Mouse (Mus musculus) limb, embryonic 15.5 days (tissue): ENCODE measurements around the gene Olfr467. TPM values are rescaled to one million over a fixed set of nuclear protein-coding genes. Genes with fewer than 3 reads are reported as not detected.

Experiments used
- polyA plus RNA-seq: library from polyadenylated mRNA; unstranded; fragments of >200 nt; fragmentation: Nextera tagmentation; extraction: Ambion mirVana; gene quantifications from 2 replicates; pipeline ENCODE4 v1.2.1, GENCODE M21; 2015

Gene Olfr467
- polyA plus RNA-seq, 1 experiment from 2014 or later: not detected

Other genes with a start within 250 kb of the Olfr467 start
- gene Olfml1, start 244.8 kb upstream of the Olfr467 start, polyA plus RNA-seq: 36.3 and 37.9 TPM in 2 replicates
- 18.2 and 21.2 TPM in 2 replicates for gene Ppfibp2, start 217.1 kb upstream of the Olfr467 start, polyA plus RNA-seq
- not detected in 2 replicates for gene 5330417H12Rik, start 187.1 kb upstream of the Olfr467 start, polyA plus RNA-seq
- gene Cyb5r2, start 54.2 kb upstream of the Olfr467 start, polyA plus RNA-seq: 0.42 and 0.46 TPM in 2 replicates
- gene Ovch2, start 11.1 kb upstream of the Olfr467 start, polyA plus RNA-seq: not detected in 2 replicates
- not detected in 2 replicates for gene Olfr469, start 13.3 kb downstream of the Olfr467 start, polyA plus RNA-seq
- gene Olfr470, start 35.2 kb downstream of the Olfr467 start, polyA plus RNA-seq: not detected in 2 replicates
- not detected in 2 replicates for gene Olfr472, start 85.6 kb downstream of the Olfr467 start, polyA plus RNA-seq
- not detected in 2 replicates for gene Olfr473, start 118.2 kb downstream of the Olfr467 start, polyA plus RNA-seq
- not detected in 2 replicates for gene Olfr474, start 142.4 kb downstream of the Olfr467 start, polyA plus RNA-seq
- not detected in 2 replicates for gene Olfr476, start 152.5 kb downstream of the Olfr467 start, polyA plus RNA-seq
- not detected in 2 replicates for gene Olfr477, start 174.4 kb downstream of the Olfr467 start, polyA plus RNA-seq
- gene Olfr478, start 221.7 kb downstream of the Olfr467 start, polyA plus RNA-seq: not detected in 2 replicates
- not detected in 2 replicates for gene Olfr479, start 238.4 kb downstream of the Olfr467 start, polyA plus RNA-seq